Mouse (Mus musculus) kidney, embryonic 16.5 days (tissue): ENCODE measurements around the gene Eif2s1. TPM values are rescaled to one million over a fixed set of nuclear protein-coding genes. Genes with fewer than 3 reads are reported as not detected.
A peak's percentile ranks its signal among the peaks of the same experiment; 100 is the strongest.

ENCODE experiments used
- ATAC-seq: fragments of 200-750 bp; cut with Nextera tagmentation; 2 replicates; pipeline ENCODE4 v1.8.0; 2017; ENCODE audit warnings: moderate TSS enrichment; ENCODE audit not compliant: low FRiP score, low TSS enrichment
- H3K27ac ChIP-seq: fragments of 300-500 bp; sonication (generic); 2 replicates; pipeline ENCODE4 v1.5.1; 2014; ENCODE audit warnings: low read length
- H3K27me3 ChIP-seq: fragments of 300-500 bp; sonication (generic); 2 replicates; pipeline ENCODE4 v1.6.1; 2014; ENCODE audit warnings: low read length, control low read depth, mixed read lengths; ENCODE audit not compliant: insufficient read depth
- H3K36me3 ChIP-seq: fragments of 300-500 bp; sonication (generic); 2 replicates; pipeline ENCODE4 v1.6.1; 2014; ENCODE audit warnings: low read length, control low read depth, mixed read lengths; ENCODE audit not compliant: insufficient read depth
- H3K4me1 ChIP-seq: fragments of 300-500 bp; sonication (generic); 2 replicates; pipeline ENCODE4 v1.6.1; 2014; ENCODE audit warnings: low read length, control low read depth, mixed read lengths; ENCODE audit not compliant: insufficient read depth
- H3K4me2 ChIP-seq: fragments of 300-500 bp; sonication (generic); replicated peaks from 2 replicates; pipeline ENCODE4 v1.6.1; 2014; ENCODE audit warnings: low read depth, low read length
- H3K4me3 ChIP-seq: fragments of 300-500 bp; sonication (generic); 2 replicates; pipeline ENCODE4 v1.5.1; 2014; ENCODE audit warnings: mild to moderate bottlenecking, low read length
- H3K9ac ChIP-seq: fragments of 300-500 bp; sonication (generic); replicated peaks from 2 replicates; pipeline ENCODE4 v1.6.1; 2014; ENCODE audit warnings: low read length
- H3K9me3 ChIP-seq: fragments of 300-500 bp; sonication (generic); 2 replicates; pipeline ENCODE4 v1.6.1; 2016; ENCODE audit warnings: low read length, control low read depth
- WGBS: fragments of 180-500 bp; shearing (Covaris S2); extraction: QIAGEN DNeasy Blood & Tissue Kit; methylation state at CpG from one replicate; pipeline ENCODE4 v1.1.7; 2014; 5-methylcytosine and 5-hydroxymethylcytosine counted together
- polyA plus RNA-seq: library from polyadenylated mRNA; unstranded; fragments of >200 nt; fragmentation: Nextera tagmentation; extraction: Ambion mirVana; gene quantifications from 2 replicates; pipeline ENCODE4 v1.2.1, GENCODE M21; 2015

Gene Eif2s1
- polyA plus RNA-seq, result 209 and 236 TPM in 2 replicates

- under 1% methylated on average over 55 of the region's 55 CpGs for WGBS
- H3K9ac ChIP-seq, result peak within 1 kb of the TSS; percentile 92
- peak; percentile 100 for ATAC-seq
- no peaks in the 10 kb centered on the region for H3K27me3 ChIP-seq
- peaks cover 8% of the 10 kb centered on the region; the same call in 1 of the 2 replicates for H3K36me3 ChIP-seq
- peak within 1 kb of the TSS; percentile 85 for H3K4me2 ChIP-seq
- H3K9me3 ChIP-seq, result no peaks in the 10 kb centered on the region
- H3K4me1 ChIP-seq, result peaks cover 18% of the 10 kb centered on the region
- peak within 1 kb of the TSS; percentile 98 for H3K4me3 ChIP-seq
- H3K27ac ChIP-seq, result peak within 1 kb of the TSS; percentile 88
Measured at GRCm38 (mm10) chr12:78861496-78862253, at the start of gene Eif2s1, which contains the start of gene Atp6v1d. TSS of gene Eif2s1 (plus strand) at chr12:78861819. TSS of gene Atp6v1d (minus strand) at chr12:78861638.

GRCm38 (mm10) chr12:78814437-78814836, 47.2 kb upstream of the Eif2s1 start:
- Histone ChIP-seq H3K27ac (no peak overlapping the region), H3K4me3 (no peak overlapping the region), H3K27me3 (no peaks in the 10 kb centered on the region), H3K9me3 (no peaks in the 10 kb centered on the region), H3K4me2 (no peak overlapping the region), H3K9ac (no peak overlapping the region), H3K36me3 (0 out of 2 replicates have a peak, but pooled peaks cover 8% of the 10 kb centered on the region), H3K4me1 (no peaks in the 10 kb centered on the region)
- no peak for ATAC-seq

DNA sequence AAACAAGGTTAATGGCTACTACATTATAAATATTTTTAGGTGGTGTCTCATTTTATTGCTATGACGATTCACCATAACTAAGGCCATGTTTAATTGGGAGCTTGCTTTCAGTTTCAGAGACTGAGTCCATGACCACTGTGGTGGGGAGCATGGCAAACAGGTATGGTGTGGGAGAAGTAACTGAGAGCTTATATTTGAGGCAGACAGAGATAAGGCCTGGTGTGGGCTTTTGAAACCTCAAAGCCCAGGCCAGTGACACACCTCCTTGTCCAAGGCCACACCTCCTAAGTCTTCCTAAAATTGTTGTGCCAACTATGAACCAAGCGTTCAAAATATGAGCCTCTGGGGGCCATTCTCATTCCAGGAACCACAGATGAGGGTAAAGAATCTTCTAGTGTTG, 27.1 kb upstream of the Eif2s1 start:
- Histone ChIP-seq H3K4me2 (no peak overlapping the region), H3K36me3 (peaks cover 32% of the 10 kb centered on the region), H3K4me1 (no peaks in the 10 kb centered on the region), H3K9me3 (no peaks in the 10 kb centered on the region), H3K27ac (no peak overlapping the region), H3K9ac (no peak overlapping the region), H3K4me3 (no peak overlapping the region), H3K27me3 (no peaks in the 10 kb centered on the region)
- WGBS, result 88% methylated on average over 2 of the region's 2 CpGs
- ATAC-seq, result no peak

DNA sequence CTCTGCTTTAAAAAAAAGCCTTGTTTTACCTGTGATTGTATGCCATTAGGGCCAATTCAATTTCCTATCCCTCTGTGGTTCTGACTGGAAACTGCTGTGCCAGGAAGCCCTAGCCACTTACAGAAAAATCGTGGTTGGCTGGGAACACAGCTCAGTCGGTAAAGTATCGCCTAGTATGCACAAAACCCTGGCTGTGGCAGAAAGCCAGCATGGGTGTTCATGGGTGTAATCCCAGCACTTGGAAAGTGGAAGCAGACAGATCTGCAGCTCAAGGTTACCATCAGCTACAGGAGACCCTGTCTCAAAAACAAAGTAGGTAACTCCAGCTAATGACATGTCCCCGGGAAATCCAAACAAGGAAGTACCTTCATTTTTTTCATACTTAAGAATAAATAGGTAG, 21.7 kb upstream of the Eif2s1 start:
- no peak for ATAC-seq
- Histone ChIP-seq H3K27ac (no peak overlapping the region), H3K9ac (no peak overlapping the region), H3K4me2 (no peak overlapping the region), H3K36me3 (peaks cover 41% of the 10 kb centered on the region), H3K27me3 (no peaks in the 10 kb centered on the region), H3K4me1 (no peaks in the 10 kb centered on the region), H3K4me3 (no peak overlapping the region), H3K9me3 (no peaks in the 10 kb centered on the region)
- WGBS, result 89% methylated on average over 4 of the region's 4 CpGs

DNA sequence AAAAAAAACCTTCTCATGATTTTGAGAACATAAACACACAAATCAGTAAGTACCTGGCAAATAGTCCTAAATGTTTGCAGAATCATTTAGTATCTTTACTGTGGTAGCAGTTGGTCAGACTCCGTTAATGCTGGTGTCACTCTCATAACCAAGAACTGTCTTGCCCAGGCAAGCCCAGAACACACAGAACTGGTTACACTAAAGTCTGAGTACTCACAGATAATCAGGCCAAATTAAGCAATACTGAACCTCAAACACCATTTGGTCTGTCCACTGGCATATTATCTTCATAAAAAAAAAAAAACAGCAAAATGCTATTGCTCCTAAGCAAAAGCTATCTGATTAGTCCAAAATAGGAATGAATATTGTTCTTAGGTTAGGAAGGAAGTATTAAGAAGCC, 19.2 kb upstream of the Eif2s1 start:
- Histone ChIP-seq H3K9me3 (no peaks in the 10 kb centered on the region), H3K27me3 (no peaks in the 10 kb centered on the region), H3K9ac (no peak overlapping the region), H3K4me2 (no peak overlapping the region), H3K27ac (no peak overlapping the region), H3K36me3 (peaks cover 29% of the 10 kb centered on the region), H3K4me1 (no peaks in the 10 kb centered on the region), H3K4me3 (no peak overlapping the region)
- WGBS, result 91% methylated on average over 1 of the region's 1 CpGs
- ATAC-seq, result no peak

- WGBS, result 90% methylated on average over 4 of the region's 4 CpGs
- no peak overlapping the region for H3K4me3 ChIP-seq
- H3K4me1 ChIP-seq, result no peaks in the 10 kb centered on the region
- ATAC-seq, result no peak
- H3K27ac ChIP-seq, result no peak overlapping the region
- H3K36me3 ChIP-seq, result peaks cover 17% of the 10 kb centered on the region; the same call in 1 of the 2 replicates
- H3K9me3 ChIP-seq, result no peaks in the 10 kb centered on the region
- H3K4me2 ChIP-seq, result no peak overlapping the region
- no peaks in the 10 kb centered on the region for H3K27me3 ChIP-seq
- H3K9ac ChIP-seq, result no peak overlapping the region
Measured at GRCm38 (mm10) chr12:78848246-78848645, 13.4 kb upstream of the Eif2s1 start.

DNA sequence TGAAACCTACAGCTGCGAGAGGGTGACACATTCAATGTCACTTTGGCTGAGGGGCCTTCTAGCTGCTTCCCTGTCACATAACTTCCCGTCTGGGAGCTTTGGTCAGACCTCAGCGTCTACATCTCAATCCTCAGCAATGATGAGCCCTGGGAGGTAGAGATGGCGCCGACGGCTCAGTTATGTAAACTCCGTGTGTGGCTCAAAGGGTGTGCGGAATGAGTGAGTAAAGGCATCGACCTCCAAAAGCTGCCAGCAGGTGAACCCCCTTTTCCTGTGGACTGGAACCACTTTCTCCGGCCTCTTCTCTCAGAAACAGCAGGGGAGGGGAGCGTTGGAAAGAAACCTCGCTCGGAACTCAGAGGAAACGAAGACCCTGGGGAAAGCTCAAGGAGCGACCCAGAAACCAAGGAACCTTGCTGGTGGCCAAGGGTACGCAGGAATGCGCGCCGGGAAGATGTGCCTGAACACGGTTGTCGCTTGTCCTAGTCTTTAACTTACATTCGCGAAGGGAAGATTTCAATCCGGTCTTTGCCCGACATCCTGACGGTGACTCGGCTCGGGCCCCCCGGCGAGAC, 611 bp upstream of the Eif2s1 start:
- peak; percentile 0 for ATAC-seq
- under 1% methylated on average over 30 of the region's 30 CpGs for WGBS

DNA sequence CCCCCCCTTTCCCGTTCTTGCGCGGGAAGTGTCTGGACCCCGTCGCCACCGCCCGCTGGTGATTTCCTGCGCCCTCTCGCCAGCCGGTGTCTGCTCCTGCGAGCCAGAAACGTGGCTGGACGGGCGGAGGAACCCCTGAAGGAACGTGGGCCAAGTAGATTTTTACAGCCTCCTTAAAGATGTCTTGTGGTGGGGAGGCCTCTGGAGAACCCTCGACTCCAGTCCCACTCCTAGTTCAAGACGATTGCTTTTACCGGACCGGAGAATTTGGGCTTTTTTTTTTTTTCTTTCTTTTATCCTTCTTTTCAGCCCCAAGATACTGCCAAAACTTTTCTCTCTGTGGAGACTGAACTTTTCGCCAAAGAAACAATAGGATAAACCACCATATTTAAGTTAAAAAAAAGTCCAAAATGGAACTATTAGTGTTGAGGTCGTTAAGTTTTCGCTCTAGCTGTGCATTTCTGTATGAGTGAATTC, 673 bp downstream of the Eif2s1 start:
- Histone ChIP-seq H3K4me3 (peak overlapping the region; percentile 98), H3K9ac (peak overlapping the region; percentile 92), H3K9me3 (no peaks in the 10 kb centered on the region), H3K27ac (peak overlapping the region; percentile 88), H3K36me3 (peaks cover 10% of the 10 kb centered on the region; the same call in 1 of the 2 replicates), H3K4me2 (peak overlapping the region; percentile 74), H3K27me3 (no peaks in the 10 kb centered on the region), H3K4me1 (peaks cover 18% of the 10 kb centered on the region)
- peak; percentile 50; the same call in 1 of the 2 replicates for ATAC-seq
- under 1% methylated on average over 22 of the region's 22 CpGs for WGBS

More for the DNA sequence above, 611 bp upstream of the Eif2s1 start:
- H3K4me2 ChIP-seq, result peak overlapping the region; percentile 85
- peak overlapping the region; percentile 83 for H3K9ac ChIP-seq
- peaks cover 11% of the 10 kb centered on the region; the same call in 1 of the 2 replicates for H3K36me3 ChIP-seq
- no peaks in the 10 kb centered on the region for H3K9me3 ChIP-seq
- H3K4me1 ChIP-seq, result peaks cover 18% of the 10 kb centered on the region
- H3K4me3 ChIP-seq, result peak overlapping the region; percentile 98
- H3K27ac ChIP-seq, result peak overlapping the region; percentile 76
- no peaks in the 10 kb centered on the region for H3K27me3 ChIP-seq

DNA sequence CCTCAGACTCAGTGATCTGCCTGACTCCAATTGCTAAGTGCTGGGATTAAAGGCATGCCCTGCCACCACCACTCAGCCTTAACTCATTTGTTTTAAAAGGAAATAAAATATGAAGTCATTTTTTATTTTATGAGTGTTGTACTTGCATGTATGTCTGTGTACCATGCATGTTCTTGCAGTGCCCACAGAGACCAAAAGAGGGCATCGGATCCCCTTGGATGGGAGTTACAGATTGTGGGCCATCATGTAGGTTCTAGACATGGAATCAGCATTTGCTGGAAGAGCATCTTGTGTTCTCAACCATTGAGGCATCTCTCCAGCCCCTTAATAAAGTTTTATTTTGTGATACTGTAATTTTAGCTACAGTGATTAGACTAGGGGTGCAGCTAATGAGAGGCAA, 3.8 kb downstream of the Eif2s1 start:
- no peak overlapping the region for H3K4me3 ChIP-seq
- H3K4me2 ChIP-seq, result no peak overlapping the region
- no peaks in the 10 kb centered on the region for H3K27me3 ChIP-seq
- ATAC-seq, result no peak
- no peak overlapping the region for H3K27ac ChIP-seq
- peaks cover 22% of the 10 kb centered on the region; the same call in 1 of the 2 replicates for H3K36me3 ChIP-seq
- H3K4me1 ChIP-seq, result peaks cover 15% of the 10 kb centered on the region
- no peaks in the 10 kb centered on the region for H3K9me3 ChIP-seq
- H3K9ac ChIP-seq, result no peak overlapping the region
- 96% methylated on average over 1 of the region's 1 CpGs for WGBS

GRCm38 (mm10) chr12:78868115-78868514, 6.5 kb downstream of the Eif2s1 start:
- Histone ChIP-seq H3K27me3 (no peaks in the 10 kb centered on the region), H3K4me2 (no peak overlapping the region), H3K36me3 (peaks cover 23% of the 10 kb centered on the region), H3K4me1 (peaks cover 7% of the 10 kb centered on the region), H3K9me3 (no peaks in the 10 kb centered on the region), H3K9ac (no peak overlapping the region), H3K27ac (no peak overlapping the region), H3K4me3 (no peak overlapping the region)
- ATAC-seq, result no peak
- 88% methylated on average over 1 of the region's 1 CpGs for WGBS
